Mouse (Mus musculus) stomach, postnatal 0 days (tissue): ENCODE results near the gene Mylk4.

ENCODE experiments used
- CTCF ChIP-seq: IDR thresholded peaks from 2 replicates; pipeline ENCODE4 v1.5.1; 2016; ENCODE audit warnings: antibody characterized with exemption, low read depth, mild to moderate bottlenecking, moderate library complexity
- EP300 ChIP-seq: optimal IDR thresholded peaks from 2 replicates; pipeline ENCODE3; 2016; ENCODE audit warnings: antibody characterized with exemption

- TF ChIP-seq CTCF (peak; percentile 58), EP300 (no peak)
These were observed 17.1 kb upstream of the Mylk4 start for GRCm38 (mm10) chr13:32800859-32801258.
